Mouse (Mus musculus) fibroblast of lung, adult 2 months (primary cell): Measurements from ENCODE around the gene Hdac5.

Experiments used
- DNase-seq: peaks from one replicate; pipeline ENCODE4 v3.0.0-alpha.2; 2011; ENCODE audit warnings: low read depth

The Hdac5 gene

DNA sequence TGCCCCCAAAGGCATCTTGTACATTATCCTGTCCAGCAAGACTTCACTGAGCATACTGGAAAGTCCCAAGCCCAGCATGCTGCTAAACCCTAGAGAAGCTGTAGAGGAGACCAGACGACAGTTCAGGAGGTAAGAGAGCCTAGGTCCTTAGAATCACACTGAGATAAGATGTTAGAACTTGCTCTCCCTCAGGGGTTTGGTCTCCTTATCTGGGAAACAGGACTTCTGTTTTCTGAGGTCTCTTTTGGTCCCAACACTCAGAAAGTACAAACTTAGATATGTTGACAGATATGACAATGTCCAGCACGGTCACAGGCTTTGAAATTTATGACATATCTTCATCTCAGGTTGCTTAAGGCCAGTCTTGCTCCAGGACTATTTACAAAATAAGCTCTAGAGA, 6.1 kb upstream of the Hdac5 start:
- DNase-seq = no peak

DNA sequence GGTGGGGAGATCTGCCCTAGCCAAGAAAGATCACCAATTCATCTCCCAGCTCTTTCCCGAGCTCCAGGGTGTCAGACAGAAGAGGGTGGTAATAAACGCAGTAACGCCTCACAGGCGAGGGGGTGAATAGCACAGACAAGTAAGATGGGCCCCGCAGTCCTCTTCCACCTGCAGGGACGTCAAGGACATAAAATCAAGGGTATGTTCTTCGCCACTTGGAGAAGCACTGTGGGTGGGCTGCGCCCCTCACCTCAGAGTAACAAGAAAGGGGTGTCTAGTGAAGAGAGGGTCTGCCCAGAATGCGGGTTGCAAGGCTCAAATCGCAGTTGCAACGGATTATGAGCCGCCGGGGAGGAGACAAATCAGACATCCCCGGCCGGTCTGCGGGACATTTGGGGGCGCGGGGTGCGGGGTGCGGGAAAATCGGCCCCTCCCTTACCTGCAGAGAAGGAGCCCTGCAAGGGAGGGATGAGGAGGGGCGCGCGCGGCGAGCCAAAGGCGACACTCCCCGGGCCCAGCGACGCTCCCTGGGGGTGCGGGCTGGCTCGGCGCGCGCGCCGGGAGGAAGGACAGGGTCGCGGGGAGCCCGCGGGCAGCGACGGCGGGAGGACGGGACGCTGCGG, 524 bp downstream of the Hdac5 start:
- no peak for DNase-seq

DNA sequence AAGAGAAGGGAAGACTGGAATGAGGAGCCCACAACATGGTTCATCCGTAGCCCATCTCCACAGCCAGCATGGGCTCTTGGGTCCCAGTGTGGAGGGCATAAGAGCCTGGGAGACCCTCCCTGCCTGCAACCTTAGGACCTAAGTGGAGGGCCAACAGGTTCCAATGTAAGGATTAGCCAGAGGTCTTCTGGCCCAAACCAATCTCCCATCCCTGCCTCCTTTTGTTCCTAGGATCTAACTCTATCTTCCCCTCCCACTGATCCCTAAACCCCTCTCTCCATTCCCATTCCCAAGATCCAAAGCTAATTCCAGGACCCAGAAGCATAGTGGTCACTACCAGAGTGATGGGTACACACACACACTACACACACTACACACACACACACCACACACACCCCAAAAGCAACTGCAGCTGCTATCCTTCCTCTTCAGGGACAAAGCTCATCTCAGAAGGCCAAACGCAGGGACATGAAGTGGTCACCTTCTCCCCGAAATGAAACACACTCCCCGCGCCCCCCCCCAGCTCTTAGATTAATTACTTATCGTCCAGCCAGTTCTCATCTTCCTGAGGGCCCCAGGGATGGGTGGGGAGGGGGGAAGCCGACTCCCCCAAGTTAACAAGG, 1.2 kb downstream of the Hdac5 start:
- no peak for DNase-seq

DNA sequence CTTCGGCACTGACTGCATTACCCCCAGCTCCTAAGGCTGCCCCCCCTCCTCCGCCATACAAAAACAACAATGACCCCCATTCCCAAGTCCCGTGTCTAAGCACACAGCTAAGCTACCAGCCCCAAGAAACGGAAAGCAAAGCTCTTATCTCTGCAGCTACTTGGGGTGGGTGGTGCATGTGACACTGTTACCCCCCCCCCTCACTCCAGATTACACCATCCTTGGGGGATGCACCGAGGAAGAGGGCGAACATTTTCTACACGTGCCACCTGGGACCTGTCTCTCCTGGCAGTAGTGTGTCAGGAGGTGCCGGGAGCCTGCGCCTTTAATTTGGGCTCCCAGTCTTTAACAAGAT, 1.8 kb downstream of the Hdac5 start:
- DNase-seq = no peak

DNA sequence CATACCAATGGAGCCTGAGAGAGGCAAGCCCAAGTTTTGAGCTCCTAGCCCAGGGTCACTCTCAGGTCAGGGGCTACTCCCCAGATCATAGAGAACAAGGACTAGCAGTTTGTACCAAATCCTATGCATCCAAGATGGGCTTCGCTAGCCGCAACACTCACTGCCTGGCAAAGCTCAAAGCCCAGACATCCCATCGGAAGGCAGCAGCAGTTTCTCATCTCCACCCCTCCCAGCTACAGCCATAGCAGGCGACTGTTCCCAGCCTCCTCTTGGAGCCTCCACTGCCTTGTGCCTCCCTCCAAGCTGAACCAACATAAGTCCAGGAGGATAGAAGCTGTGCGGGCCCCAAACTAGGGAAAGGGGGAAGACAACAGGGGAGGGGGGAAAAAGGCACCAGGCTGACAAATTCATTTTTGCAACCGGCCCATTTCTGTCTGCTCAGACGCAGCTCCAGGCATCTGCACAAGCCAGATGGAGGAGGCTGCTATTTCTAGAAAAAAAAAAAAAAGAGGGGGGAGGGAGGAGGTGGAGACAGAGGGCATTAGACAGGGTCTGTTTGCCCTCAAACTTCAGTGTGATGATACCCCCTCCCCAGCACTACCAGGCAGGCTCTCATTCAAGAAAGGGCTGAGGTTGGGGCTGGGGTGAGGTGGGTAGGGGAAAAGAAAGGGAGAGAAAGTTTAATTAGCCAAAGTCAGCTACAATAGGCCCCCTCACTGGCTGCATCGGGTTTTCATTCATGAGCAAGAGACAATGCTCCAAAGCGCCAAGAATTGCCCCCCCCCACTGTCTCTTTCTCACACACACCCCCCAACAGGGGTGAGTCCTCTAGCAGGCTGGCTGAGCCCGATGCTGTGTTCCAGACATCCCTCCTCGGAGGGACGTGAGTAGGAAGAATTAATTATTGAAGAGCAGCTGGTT, 2.4 kb downstream of the Hdac5 start:
- no peak for DNase-seq

DNA sequence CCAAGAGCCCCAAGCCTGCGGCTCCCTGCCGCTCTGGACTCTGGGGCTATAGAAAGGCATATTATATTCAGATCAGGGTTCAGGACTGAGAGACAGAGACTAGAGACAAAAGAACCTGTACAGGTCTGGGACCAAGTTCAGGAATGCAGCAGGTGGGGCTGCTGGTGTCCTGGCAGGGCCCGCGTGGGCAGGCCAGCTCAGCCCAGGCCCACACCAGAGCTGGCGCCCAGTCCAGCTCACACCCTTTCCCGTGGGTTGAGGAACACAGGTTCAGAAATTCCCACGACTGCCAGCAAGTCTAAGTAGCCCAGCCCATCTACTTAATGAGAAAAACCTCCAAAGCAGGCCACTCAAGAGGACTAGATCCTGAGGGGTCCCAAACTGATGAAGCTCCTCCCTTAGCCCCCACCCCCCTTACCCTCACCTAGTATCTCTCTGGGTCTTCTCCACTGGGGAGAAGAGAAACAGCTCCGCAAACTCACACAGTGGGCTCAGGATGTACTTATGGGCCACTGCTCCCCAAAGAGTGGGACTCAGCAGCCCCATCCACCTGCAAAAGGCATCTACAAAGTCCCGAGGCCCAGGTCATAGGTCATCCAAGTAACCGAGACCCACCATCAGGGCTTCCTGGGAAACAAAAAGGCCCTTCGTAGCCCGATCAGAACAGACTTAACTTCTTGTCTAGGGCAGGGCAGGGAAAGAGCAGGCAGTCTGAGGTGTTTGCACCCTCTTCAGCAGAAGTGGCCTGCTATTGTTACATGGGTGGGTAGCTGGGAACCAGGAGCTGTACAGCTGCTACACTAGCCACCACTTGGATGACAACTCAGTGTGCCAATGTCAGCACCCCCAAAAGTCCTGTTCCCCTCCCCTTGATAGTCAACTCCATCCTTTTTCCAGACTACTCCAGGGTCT, 3.6 kb downstream of the Hdac5 start:
- DNase-seq = no peak

DNA sequence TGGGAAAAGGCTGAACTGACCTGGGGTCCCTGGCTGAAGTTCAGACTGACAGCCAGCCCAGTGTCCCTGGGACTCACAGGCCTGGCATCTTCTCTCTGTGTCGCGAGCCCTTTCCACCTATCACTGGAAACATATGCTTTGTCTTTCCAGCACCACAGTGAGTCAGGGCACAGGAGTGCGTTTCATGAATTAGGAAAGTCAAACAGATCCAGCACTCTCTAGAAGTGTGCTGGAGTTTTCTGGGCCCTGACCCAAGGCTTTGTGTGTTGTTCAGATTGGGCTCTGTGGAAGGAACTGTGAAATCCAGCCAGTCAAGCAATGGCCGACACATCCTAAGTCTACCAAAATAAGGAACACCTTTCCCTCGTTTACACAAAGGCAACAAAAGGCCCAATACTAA, 4.7 kb downstream of the Hdac5 start:
- peak; percentile 73 for DNase-seq

DNA sequence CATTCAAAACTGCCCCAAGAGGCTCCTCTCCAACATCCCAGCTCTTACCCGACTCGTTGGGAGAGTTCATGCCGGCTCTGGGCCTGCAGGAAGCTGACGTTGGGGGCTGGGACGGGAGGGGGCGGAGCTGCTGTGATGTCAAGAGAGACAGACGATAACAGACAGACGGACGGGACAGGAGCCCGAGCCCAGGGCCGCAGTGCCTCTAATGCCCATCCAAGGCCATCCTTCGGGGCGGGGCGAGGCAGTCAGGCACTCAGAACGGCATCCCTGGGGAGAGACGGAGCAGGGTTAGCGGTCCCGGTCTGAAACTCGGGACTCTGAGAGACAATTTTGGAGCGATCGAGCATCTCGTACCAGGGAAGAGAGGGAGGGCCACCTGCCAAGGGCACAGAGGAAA, 5.3 kb downstream of the Hdac5 start:
- DNase-seq = no peak

DNA sequence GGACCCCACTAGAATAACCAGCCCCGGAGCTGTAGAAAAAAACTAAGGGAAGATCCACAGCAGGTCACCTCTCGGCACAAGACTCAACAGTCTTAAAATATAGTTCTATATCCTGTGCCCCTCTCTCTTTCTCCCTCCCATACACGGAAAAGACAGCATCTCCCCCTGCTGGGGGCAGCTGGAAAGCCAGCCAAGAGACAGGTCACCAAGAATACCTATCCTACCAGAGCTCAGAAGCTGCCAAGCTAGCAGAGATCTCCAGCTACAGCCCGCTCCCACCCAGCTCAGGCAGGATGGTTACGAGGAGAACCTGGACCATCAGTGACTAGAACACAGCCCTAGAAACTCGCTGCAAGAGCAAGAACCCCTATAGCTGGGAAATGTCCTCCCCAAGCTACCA, 6.8 kb downstream of the Hdac5 start:
- DNase-seq = no peak

DNA sequence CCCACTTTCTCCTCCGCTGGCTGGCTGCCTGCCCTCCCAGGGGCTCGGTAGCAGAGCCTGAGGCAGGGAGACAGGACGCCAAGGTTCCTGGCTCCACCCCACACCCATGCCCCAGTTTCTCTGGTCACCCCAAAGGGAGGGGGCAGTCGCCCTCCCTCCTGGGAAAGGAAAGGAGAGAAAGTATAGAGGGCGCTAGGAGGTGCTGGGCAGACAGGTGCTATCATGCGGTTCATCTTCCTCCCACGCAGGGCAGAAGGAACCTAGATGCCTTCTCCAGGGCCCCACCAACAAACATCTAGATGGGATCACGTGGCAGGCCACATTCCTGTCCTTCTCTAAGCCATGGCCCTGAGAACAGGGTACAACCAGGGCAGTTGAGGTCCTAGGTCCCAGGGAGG, 8.0 kb downstream of the Hdac5 start:
- no peak for DNase-seq

DNA sequence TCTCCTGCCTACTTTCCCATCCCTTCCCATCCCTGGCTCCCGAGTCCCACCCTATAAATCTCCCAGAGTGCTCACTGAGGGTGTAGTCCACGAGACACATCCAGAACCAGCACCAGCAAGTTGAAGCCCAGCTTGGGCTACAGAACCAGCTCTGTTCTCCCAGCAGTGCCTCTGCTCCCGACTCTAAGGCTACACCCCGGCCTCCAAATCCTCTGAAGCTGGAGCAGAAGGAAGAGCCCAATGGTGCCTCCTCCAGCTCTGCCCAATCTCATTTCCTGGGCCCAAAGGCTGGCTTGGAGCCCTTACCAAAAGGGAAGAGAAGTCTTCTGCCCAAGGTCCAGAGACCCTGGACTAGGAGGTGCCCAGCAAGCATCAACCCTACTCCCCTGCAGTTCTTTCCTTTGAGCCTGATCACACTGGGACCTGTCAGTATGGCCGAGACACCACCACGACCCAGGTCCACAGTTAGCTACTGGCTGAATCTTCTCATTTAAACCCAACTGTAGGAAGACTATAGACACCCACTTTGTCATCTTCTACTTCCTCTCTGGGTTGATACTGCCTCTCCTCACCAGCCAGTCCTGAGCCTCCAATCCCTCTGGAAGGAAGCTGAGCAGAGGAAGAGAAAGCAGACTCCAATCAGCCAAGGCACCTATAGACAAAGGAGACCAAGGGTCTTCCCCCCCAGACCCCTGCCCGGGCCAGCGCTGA, 8.6 kb downstream of the Hdac5 start:
- DNase-seq = no peak

DNA sequence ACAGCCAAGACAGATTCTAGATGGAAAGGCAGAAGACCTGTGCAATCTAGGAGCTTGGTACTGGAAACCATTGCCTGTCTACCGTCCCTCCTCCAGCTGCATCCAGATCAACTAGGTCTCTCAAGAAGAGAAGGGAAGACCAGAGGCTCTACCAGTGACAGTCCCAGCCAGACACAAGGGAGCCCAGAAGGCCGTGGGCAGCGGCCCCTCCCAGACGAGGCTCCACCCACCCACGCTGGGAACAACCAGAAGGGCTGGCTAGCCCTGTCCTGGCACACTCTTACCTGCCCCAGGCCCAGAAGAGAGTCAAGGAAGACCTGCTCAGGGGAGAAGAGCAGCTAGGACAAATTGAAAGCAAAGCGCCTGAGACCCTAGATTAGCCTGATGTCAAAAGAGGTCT, 9.5 kb downstream of the Hdac5 start:
- no peak for DNase-seq

DNA sequence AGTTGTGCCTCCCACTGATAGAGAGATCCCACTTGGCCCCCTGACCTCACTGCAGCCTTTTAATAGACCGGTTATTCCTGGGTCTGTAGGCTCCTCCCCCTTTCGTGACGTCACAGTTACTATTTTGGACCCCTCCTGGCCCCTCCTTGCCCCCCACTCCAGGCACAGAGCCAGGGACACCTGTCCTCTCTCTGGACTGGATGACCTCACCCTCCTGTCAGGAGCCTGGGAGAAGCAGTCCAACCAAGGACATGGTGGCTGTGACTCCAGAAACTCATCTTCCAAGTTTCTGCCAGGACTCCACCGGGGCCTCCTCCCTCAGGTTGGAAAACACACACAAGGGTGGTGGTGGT, 10.0 kb downstream of the Hdac5 start:
- DNase-seq = no peak

DNA sequence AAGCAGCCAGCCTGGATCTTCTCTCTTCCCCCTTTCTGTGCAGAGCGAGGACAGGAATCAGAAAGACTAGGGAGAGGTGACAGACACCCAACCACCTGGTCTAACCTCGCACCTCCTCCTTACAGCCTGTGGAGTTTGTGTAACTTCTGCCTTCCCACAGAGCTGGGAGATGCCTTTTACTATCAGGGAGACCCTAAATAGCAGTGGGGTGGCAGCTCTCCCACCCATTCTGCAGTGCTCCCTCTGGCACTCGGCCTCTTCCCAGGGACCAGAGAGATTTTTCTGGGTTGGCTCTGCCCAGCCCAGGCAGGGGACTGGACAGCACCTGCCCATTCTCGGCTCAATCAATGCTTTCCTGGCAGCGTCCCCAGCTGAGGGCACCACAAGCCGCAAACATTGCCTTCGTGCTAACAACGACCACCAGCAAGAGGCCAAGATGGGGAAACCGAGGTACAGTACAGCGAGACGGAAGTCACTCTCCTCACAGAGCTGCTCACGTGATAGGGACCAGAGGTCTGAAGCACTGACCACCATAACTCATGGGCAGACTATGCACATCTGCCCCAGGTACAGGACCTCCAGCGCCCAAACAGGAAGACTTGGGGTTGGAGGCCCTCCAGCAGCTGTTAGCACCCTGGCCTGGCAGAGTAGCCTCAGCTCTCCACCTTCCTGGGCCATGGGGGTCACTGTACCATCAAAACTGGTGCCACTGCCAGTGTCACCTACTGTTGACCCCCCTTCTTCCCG, 10.5 kb downstream of the Hdac5 start:
- no peak for DNase-seq

DNA sequence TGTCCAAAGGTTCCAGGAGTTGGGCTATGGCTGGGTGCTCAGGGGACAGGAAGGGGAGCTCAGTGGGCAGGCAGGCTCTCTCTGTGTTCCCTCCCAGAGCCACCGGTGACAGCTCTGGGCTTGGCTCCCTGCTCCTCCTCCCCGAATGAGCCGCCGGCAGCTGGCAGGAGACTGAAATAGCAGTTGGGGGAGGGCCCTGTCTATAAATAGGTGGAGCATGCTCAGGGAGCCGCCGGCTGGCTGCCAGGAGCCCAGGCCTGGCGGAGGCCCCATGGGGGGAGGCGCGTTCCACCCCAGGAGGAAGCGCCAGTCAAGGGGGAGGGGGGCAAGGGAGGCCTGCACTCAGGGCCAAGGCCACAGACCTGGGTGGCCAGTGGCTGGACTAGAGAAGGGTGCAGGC, 11.2 kb downstream of the Hdac5 start:
- peak; percentile 84 for DNase-seq

DNA sequence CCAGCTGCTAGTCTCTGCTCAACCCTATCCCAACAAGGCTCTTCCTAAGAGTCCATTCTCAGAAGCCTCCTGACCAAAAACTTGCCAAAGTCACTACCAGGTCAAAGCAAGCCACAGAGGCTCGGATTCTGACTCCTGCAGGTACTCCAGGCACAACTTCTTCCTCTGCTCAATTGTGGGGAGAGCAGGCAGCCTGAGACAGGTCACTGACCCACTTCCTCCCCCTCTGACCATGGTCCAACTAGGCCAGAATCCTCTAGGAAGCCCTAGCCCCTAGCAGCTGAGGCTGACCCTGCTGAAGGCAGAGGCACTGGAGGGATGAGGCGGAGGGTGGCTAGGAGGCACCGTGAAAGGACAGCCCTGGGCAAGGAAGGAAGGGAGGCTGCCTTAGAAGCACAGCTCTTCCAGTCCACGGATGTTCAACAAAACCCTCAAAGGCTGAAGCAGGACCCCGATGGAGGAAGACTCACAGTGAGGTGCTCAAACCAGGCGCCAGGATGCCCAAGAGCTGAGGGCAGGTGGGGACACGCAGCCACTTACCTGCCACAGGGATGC, 12.0 kb downstream of the Hdac5 start:
- no peak for DNase-seq

DNA sequence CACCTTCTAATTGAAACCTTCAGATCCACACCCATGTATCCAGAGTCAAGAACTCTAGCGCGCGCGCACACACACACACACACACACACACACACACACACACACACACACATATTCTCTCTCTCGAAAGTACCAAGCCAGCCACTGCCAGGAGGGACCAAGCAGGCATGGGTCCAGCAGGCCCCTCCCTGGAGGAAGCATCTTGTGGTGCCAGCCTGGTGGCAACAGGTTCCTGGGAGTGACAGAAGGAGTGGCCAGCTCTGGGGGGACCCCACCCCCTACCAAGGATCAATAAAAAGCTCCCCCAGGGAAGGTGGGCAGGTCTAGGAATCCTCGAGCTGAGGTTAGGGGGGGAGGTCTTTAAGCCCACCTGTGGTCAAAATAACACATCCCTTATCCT, 12.6 kb downstream of the Hdac5 start:
- DNase-seq = no peak

DNA sequence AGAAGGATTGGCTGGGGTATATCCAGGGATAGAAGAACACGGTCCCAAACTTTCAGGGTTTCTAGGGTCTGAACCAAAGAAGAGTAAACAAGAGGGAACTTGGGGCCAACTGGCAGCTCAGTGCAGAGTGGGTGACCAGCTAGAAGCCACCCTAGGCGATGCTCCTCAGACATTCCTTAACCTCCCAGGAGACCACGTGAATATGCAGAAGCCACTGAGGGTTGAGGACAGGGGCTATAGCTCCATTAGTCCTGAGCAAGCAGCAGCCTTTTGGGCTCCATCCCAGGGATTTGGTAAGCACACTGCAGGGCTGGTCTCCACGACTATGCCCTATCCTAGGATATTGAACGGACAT, 13.1 kb downstream of the Hdac5 start:
- no peak for DNase-seq

DNA sequence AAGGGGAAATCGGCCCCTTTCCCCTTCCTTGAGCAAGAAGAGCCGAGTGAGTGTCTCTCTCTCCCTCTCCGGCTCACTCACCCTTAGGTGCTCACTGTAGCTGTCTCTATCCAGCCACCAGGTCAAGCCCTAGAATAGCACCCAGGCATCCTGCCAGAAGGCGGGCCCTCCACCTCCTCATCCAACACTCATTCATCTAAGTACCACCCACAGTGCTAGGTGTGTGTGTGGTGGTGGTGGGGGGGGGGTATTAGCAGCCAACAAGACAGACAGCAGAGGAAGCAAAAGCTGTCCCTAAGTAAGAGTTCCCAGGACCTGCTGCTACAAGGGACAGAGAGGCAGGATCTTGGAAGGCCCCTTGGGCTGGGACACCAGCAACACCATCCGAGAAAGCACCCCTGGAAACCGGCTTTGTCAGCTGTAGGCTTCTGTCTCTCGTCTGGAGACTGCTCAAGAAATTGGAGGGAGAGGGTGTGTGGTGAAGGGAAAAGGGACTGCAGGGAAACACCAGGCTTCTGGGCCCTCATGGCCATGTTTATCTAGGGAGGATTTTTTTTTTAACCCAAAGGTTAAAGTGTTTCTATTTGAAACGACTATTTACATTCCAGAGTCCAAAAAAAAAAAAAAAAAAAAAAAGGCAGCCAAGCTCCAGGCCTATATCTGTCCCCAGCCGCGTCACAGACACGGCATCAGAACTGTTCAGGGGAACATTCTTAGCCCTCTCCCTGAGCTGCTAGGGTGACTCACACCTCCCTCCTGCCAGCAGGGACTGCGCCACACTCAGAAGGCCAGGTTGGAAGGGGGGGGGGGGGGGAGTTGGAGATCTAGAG, 13.7 kb downstream of the Hdac5 start:
- DNase-seq = peak; percentile 66

DNA sequence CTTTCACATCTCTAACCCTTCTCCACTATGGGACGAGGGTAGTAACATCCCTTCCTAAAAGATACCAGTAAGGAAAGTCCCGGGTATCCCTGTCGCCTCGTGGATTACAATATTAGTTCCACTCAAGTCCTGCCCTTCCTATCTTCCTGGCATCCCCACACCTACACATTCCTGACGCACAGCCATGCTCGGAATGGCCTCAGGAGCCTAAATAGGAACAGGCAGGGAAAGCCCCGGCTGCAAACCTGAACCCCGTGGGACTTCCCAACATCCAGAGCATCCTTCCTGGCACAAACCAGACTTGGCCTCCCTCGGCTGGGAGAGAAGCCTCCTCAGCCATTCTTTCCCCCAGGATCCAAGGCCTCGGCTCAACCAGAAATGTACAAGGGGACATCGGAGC, 14.5 kb downstream of the Hdac5 start:
- DNase-seq = no peak
